In genomic region chr19:57642980-57643379, GRCm38 (mm10) we compare ENCODE assay signal across 8 mouse cellular contexts. TPM values are rescaled to one million over a fixed set of nuclear protein-coding genes. Genes with fewer than 3 reads are reported as not detected.
DNase-seq lines count a peak whose midpoint lies in the region; ATAC-seq and TF ChIP-seq lines count a peak whose summit lies in the region.

No protein-coding gene starts in this region.

- 0 out of 2 replicates have a peak, but pooled peaks have one; percentile 11 for TF ChIP-seq EP300 in lung, postnatal 0 days (IDR thresholded peaks at IDR 0.05)

- no peak overlapping the region for H3K9ac ChIP-seq in lung, postnatal 0 days (replicated peaks; ENCODE audit: low read depth)

- H3K9me3 ChIP-seq in lung, postnatal 0 days (ENCODE audit: low read length): no peaks in the 10 kb centered on the region

- peak; percentile 53 for TF ChIP-seq CTCF in lung, postnatal 0 days (IDR thresholded peaks at IDR 0.05)

- WGBS in lung, postnatal 0 days: 50% methylated on average over 2 of the region's 2 CpGs

- H3K4me2 ChIP-seq in lung, postnatal 0 days (replicated peaks; ENCODE audit: low read depth, low read length): no peak overlapping the region

- no peak overlapping the region for H3K27ac ChIP-seq in lung, postnatal 0 days (ENCODE audit: low read length)

- no peak overlapping the region for H3K4me3 ChIP-seq in lung, postnatal 0 days (ENCODE audit: low read depth, low read length)

- ATAC-seq in frontal cortex, adult (ENCODE audit: low TSS enrichment): peak; percentile 38
- peak; percentile 40 for ATAC-seq in lung, postnatal 0 days

- no peaks in the 10 kb centered on the region for H3K27me3 ChIP-seq in lung, postnatal 0 days (replicated peaks; ENCODE audit: insufficient read depth, low read length)

- H3K4me1 ChIP-seq in lung, postnatal 0 days (ENCODE audit: insufficient read depth, low read depth, low read length): no peaks in the 10 kb centered on the region

- no peak for DNase-seq in frontal cortex, postnatal 36 days (ENCODE audit: low spot score in 2 of 2)
- DNase-seq in lung, postnatal 0 days (ENCODE audit: low spot score): peak; percentile 75
- no peak for DNase-seq in lung, adult 18-20 months
- peak; percentile 37 for DNase-seq in c-Kit-positive CD71-positive TER-119-negative erythroid progenitor cells, embryonic 14.5 days (ENCODE audit: low read depth)
- DNase-seq in skeletal muscle tissue, adult 2 months (ENCODE audit: low read depth, low spot score): peak; percentile 10
- DNase-seq in gastrocnemius, postnatal 4 days (ENCODE audit: low spot score in 2 of 2): no peak
- no peak for DNase-seq in urinary bladder, adult 18-20 months (ENCODE audit: low spot score in 2 of 2)

- 0 out of 2 replicates have a peak, but pooled peaks cover 4% of the 10 kb centered on the region for H3K36me3 ChIP-seq in lung, postnatal 0 days (ENCODE audit: insufficient read depth, low read length)

RNA-seq across cellular contexts. Expression of gene Atrnl1, which starts 32.1 kb away (rescaled TPM):
- polyA plus RNA-seq in lung, postnatal 0 days (2015; fragmentation: Nextera tagmentation; extraction: Ambion mirVana): 4.5 and 5.2 TPM in 2 replicates
- 10 to 100 TPM; 24.4 to 26.6 TPM for total RNA-seq in gastrocnemius, postnatal 4 days (2021)

Comparison
In these comparisons a context has a peak if more than half of its experiments do, and no peak if none do; other contexts are left out.
1. DNase-seq: peak in lung, postnatal 0 days (single experiment), c-Kit-positive CD71-positive TER-119-negative erythroid progenitor cells, embryonic 14.5 days (single experiment) and skeletal muscle tissue, adult 2 months (single experiment); none in frontal cortex, postnatal 36 days (0 of 2), lung, adult 18-20 months (0 of 2), gastrocnemius, postnatal 4 days (0 of 2) and urinary bladder, adult 18-20 months (0 of 2).